Mouse (Mus musculus) forebrain, embryonic 15.5 days (tissue): ENCODE data around the gene Ccdc28b. TPM values are rescaled to one million over a fixed set of nuclear protein-coding genes. Genes with fewer than 3 reads are reported as not detected.

Experiments
- ATAC-seq: fragments of 200-750 bp; cut with Nextera tagmentation; replicated peaks from 2 replicates; pipeline ENCODE4 v1.8.0; 2017; ENCODE audit warnings: mild to moderate bottlenecking, moderate TSS enrichment, moderate library complexity
- H3K27ac ChIP-seq: fragments of 300-500 bp; sonication (generic); replicated peaks from 2 replicates; pipeline ENCODE4 v1.5.1; 2015; ENCODE audit warnings: mild to moderate bottlenecking, inconsistent platforms
- H3K27me3 ChIP-seq: fragments of 300-500 bp; sonication (generic); 2 replicates; pipeline ENCODE4 v1.6.1; 2015; ENCODE audit warnings: inconsistent platforms
- H3K36me3 ChIP-seq: fragments of 300-500 bp; sonication (generic); 2 replicates; pipeline ENCODE4 v1.6.1; 2015; ENCODE audit warnings: mild to moderate bottlenecking, inconsistent platforms
- H3K4me1 ChIP-seq: fragments of 300-500 bp; sonication (generic); 2 replicates; pipeline ENCODE4 v1.6.1; 2015; ENCODE audit warnings: inconsistent platforms
- H3K4me2 ChIP-seq: fragments of 300-500 bp; sonication (generic); replicated peaks from 2 replicates; pipeline ENCODE4 v1.6.1; 2015; ENCODE audit warnings: mild to moderate bottlenecking, inconsistent platforms
- H3K4me3 ChIP-seq: fragments of 300-500 bp; sonication (generic); 2 replicates; pipeline ENCODE4 v1.5.1; 2015; ENCODE audit warnings: mild to moderate bottlenecking, inconsistent platforms
- H3K9ac ChIP-seq: fragments of 300-500 bp; sonication (generic); replicated peaks from 2 replicates; pipeline ENCODE4 v1.6.1; 2015; ENCODE audit warnings: mild to moderate bottlenecking, inconsistent platforms
- H3K9me3 ChIP-seq: fragments of 300-500 bp; sonication (generic); 2 replicates; pipeline ENCODE4 v1.6.1; 2016; ENCODE audit warnings: inconsistent platforms
- WGBS: fragments of 180-500 bp; shearing (Covaris S2); methylation state at CpG from one replicate; pipeline ENCODE4 v1.1.7; 2015; ENCODE audit warnings: mixed read lengths; 5-methylcytosine and 5-hydroxymethylcytosine counted together
- polyA plus RNA-seq: library from polyadenylated mRNA; unstranded; fragments of >200 nt; fragmentation: Nextera tagmentation; extraction: Ambion mirVana; gene quantifications from 2 replicates; pipeline ENCODE4 v1.2.1, GENCODE M21; 2015

The Ccdc28b gene
- polyA plus RNA-seq, 1 experiment from 2014 or later: 124 TPM

DNA sequence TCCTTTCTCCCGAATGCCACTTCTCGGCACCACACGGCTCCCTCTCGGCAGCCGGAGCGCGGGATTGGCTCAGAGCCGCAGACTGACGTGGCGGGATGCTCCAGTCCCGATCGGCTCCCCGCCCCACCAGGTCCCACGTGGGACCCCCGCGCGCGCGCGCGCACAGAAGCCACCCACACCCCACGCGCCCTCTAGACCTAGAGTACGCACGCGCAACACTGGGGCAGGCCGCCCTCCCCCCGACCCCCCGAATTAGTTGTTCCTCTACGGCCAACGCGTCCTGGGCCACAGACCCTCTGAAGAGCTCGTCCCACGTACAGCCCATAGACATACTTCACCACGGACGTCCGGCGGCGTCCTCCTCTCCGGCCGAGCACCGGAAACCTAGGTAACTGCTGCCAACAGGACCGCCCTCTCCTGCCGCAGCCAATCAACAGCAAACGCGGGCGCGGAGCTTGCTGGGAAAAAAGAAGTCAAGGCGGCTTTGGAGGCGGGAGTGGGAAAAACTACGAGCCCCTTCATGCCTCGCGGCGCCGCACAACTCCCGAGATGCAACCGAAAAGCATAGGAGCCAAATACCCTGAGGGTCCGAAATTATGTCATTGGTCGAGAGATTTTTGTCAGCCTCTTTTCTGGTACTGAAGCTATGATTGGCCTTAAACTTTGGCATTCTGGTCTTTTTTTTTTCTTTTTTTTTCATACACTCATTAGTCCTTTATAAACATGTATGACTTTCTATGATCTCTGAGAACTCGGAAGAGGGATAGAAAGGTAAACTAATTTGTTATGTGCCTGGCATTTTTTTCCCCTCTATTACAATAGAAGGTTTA, 17.1 kb upstream of the Ccdc28b start, which contains the start of gene Txlna:
Gene Txlna, minus strand, starts transcription at position 428 of the 830 bp plus-strand sequence.
- H3K27ac ChIP-seq: peak within 1 kb of the TSS; percentile 95

DNA sequence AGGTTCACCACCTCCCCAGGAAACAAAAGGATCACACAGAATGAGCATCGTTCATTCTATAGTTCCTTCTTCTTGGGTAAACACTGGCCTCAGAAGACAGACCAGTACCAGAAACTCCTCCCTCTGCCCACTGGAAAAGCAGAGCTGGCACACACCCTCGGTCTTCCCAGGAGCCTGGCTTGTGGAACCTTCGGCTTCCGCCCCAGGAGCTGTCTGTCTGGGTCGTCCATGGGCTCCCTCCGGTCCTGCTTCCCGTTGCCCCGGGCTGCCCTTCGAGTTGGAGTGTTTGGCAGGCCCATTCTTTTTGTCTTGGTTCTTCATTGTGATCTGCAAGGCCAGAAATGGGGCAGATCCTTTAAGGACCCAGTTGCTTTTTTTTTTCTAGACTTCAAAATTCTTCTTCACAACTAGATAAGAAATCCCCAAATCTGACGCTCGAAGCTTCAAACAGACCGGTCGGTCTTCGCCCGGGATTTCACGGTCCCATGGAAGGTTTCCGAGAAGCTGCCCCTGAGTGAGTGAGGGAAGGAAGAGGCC, 16.4 kb upstream of the Ccdc28b start:
- peak overlapping the region; percentile 74 for H3K9ac ChIP-seq
- peak overlapping the region; percentile 95 for H3K27ac ChIP-seq
- H3K9me3 ChIP-seq: no peaks in the 10 kb centered on the region
- H3K27me3 ChIP-seq: no peaks in the 10 kb centered on the region
- peak overlapping the region; percentile 66 for H3K4me3 ChIP-seq
- peaks cover 36% of the 10 kb centered on the region for H3K36me3 ChIP-seq
- ATAC-seq: 0 out of 2 replicates have a peak, but pooled peaks have one; percentile 10
- H3K4me2 ChIP-seq: peak overlapping the region; percentile 90
- WGBS: 2% methylated on average over 17 of the region's 17 CpGs
- H3K4me1 ChIP-seq: peaks cover 38% of the 10 kb centered on the region

More for the DNA sequence above, 17.1 kb upstream of the Ccdc28b start, which contains the start of gene Txlna:
- peaks cover 38% of the 10 kb centered on the region for H3K4me1 ChIP-seq
- H3K4me3 ChIP-seq: peak within 1 kb of the TSS; percentile 66
- H3K36me3 ChIP-seq: peaks cover 38% of the 10 kb centered on the region
- H3K9ac ChIP-seq: peak within 1 kb of the TSS; percentile 74
- no peaks in the 10 kb centered on the region for H3K9me3 ChIP-seq
- under 1% methylated on average over 60 of the region's 60 CpGs for WGBS
- H3K27me3 ChIP-seq: no peaks in the 10 kb centered on the region
- H3K4me2 ChIP-seq: peak within 1 kb of the TSS; percentile 90
- ATAC-seq: peak; percentile 95

DNA sequence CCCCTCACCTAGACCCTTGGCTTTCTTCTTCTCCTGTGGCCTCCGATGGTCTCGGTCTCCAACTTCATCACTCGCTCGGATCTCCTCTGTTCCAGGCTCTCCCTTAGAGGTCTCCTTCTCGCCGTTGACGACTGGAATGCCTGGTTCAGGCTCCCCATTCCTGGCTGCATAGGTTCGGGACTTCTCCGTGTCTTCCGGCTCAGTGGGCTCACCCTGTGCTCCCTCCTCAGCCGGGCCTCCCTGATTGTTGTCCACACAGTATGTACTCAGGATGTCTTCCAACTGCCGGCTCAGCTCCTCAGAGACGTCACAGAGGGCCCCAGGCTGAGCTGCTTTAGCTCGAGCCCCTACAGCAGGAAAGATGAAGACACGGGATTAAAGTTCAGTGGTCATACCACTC, 15.5 kb upstream of the Ccdc28b start:
- peaks cover 42% of the 10 kb centered on the region for H3K36me3 ChIP-seq
- peak overlapping the region; percentile 66 for H3K4me3 ChIP-seq
- no peaks in the 10 kb centered on the region for H3K9me3 ChIP-seq
- WGBS: 83% methylated on average over 15 of the region's 15 CpGs
- ATAC-seq: no peak
- H3K27me3 ChIP-seq: no peaks in the 10 kb centered on the region
- H3K4me1 ChIP-seq: peaks cover 38% of the 10 kb centered on the region
- H3K9ac ChIP-seq: peak overlapping the region; percentile 74
- H3K4me2 ChIP-seq: peak overlapping the region; percentile 90
- H3K27ac ChIP-seq: no peak overlapping the region

DNA sequence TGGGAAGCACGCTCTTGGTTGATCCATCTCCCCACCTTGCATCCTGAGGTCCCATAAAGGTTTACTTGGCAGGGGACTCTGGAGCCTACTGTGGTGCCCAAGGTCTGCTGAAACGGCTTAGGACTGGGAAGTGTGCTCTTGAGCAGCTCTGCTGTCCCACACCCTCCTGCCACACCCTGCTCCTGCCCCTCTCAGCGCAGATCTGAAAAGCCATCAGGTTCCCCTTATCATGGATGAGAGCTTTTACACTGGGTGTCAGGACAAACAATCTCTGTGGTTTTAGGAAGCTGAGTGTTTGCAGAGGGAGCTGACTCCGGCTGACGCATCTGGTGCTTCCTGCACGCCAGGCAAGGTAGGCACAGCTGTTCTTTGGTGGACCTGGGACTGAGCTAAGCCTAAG, 10.1 kb upstream of the Ccdc28b start:
- H3K4me2 ChIP-seq: no peak overlapping the region
- ATAC-seq: no peak
- WGBS: 98% methylated on average over 6 of the region's 6 CpGs
- peaks cover 90% of the 10 kb centered on the region for H3K36me3 ChIP-seq
- H3K27ac ChIP-seq: no peak overlapping the region
- no peaks in the 10 kb centered on the region for H3K9me3 ChIP-seq
- H3K4me3 ChIP-seq: no peak overlapping the region
- no peak overlapping the region for H3K9ac ChIP-seq
- H3K27me3 ChIP-seq: no peaks in the 10 kb centered on the region
- peaks cover 24% of the 10 kb centered on the region for H3K4me1 ChIP-seq

DNA sequence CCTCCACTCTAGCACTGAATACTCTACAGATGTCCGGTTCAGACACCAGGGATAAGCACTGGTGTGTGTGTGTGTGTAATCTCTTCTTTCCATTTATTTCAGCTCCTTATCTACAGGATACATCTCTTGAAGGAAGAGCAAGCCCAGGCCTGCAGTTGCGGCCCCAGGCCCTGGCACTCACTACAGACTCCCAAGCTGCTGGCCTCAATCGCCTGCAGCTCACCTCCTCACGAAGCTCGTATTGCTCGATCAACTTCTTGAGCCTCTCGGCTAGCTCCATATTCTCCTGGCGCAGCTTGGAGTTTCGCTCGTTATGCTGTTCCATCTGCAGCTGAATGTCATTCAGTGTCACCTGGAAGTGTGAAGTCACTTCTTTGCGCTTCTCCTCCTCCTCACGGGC, 8.1 kb upstream of the Ccdc28b start:
- Histone ChIP-seq H3K9ac (no peak overlapping the region), H3K9me3 (no peaks in the 10 kb centered on the region), H3K36me3 (peaks cover 94% of the 10 kb centered on the region), H3K4me1 (peaks cover 8% of the 10 kb centered on the region), H3K27me3 (no peaks in the 10 kb centered on the region), H3K4me2 (no peak overlapping the region), H3K27ac (no peak overlapping the region), H3K4me3 (no peak overlapping the region)
- no peak for ATAC-seq
- 89% methylated on average over 12 of the region's 12 CpGs for WGBS

DNA sequence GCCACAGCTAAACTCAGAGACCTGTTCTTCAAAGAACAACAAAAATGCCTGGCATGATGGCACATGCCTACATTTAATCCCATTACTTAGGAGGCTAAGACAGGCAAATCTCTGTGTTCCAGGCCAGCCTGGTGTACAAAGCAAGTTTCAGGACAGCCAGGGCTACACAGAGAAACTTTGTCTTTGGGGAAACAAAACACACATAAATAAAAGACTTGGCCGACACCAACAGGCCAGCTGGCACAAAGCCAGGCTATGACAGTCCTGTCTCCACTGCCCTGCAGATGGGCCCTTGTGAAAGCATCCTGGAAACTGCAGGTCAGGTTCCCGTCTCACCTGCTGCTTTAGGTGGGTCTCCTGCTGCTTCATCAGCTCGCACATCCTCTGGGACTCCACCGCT, 7.2 kb upstream of the Ccdc28b start:
- Histone ChIP-seq H3K4me3 (no peak overlapping the region), H3K9me3 (no peaks in the 10 kb centered on the region), H3K4me1 (peaks cover 7% of the 10 kb centered on the region), H3K9ac (no peak overlapping the region), H3K36me3 (peaks cover 94% of the 10 kb centered on the region), H3K4me2 (no peak overlapping the region), H3K27me3 (no peaks in the 10 kb centered on the region), H3K27ac (no peak overlapping the region)
- ATAC-seq: no peak
- 66% methylated on average over 4 of the region's 4 CpGs for WGBS

DNA sequence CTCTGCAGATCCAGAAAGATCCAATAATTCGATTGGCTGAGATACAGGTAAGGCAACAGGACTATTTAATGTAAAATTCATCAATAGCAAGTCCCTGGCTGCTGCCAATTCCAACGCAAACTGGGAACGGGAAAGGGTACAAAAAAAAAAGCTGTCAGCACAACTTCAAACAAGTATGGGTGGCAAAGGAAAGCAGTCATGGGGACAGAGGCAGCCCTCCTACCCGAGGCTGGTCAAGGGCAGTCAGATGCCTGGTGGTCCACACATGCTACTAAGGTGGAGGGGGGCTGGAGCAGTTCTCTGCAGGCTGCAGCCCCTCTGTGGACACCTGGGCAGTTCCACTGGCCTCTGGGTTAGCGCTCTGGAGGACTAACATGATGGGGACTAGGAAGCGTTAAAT, 2.3 kb upstream of the Ccdc28b start:
- Histone ChIP-seq H3K36me3 (peaks cover 49% of the 10 kb centered on the region), H3K4me3 (no peak overlapping the region), H3K9me3 (no peaks in the 10 kb centered on the region), H3K4me1 (peaks cover 35% of the 10 kb centered on the region), H3K4me2 (no peak overlapping the region), H3K27me3 (no peaks in the 10 kb centered on the region), H3K27ac (no peak overlapping the region), H3K9ac (no peak overlapping the region)
- ATAC-seq: no peak
- 78% methylated on average over 6 of the region's 6 CpGs for WGBS

DNA sequence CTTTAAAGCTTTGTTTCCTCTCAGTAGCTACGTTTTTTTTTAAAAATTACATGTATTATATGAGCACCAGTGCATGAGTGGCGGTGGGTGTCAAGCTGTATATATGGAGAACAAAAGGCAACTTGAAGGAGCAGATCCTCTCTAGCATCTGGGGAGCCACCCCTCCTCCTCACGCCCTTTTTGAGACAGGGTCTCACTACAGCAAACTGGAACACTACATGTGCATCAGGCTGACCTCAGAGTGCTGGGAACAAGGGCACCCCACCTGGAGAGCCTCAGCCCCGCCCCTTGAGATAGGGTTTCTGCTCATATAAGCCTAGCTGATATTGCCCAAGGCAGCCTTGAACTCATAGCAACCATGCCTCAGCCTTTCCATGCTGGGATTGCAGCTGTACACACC, 1.7 kb upstream of the Ccdc28b start:
- peaks cover 32% of the 10 kb centered on the region for H3K4me1 ChIP-seq
- no peak for ATAC-seq
- 47% methylated on average over 4 of the region's 4 CpGs for WGBS
- H3K27me3 ChIP-seq: no peaks in the 10 kb centered on the region
- H3K36me3 ChIP-seq: peaks cover 44% of the 10 kb centered on the region
- peak overlapping the region; percentile 93 for H3K27ac ChIP-seq
- H3K4me2 ChIP-seq: peak overlapping the region; percentile 72; the same call in 1 of the 2 replicates
- no peak overlapping the region for H3K9ac ChIP-seq
- no peaks in the 10 kb centered on the region for H3K9me3 ChIP-seq
- no peak overlapping the region for H3K4me3 ChIP-seq

DNA sequence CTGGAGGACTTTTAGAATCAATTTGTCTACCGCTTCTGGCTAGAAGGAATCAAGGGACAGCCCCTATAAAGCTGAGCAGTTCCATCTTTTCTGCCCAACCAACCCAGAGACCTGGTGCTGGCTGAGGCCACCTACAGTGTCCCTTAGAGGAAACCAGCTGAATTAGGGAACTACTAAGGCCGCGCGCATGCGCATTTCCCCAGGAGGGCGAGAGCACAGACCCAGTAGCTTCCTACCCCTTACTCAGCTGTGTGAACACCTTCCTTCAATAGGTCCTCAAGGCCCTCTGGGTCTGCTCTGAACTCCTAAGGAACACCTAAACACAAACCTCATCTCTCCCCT, 1.3 kb upstream of the Ccdc28b start:
- Histone ChIP-seq H3K4me2 (peak overlapping the region; percentile 72), H3K27ac (peak overlapping the region; percentile 93), H3K27me3 (no peaks in the 10 kb centered on the region), H3K9ac (peak overlapping the region; percentile 94; the same call in 1 of the 2 replicates), H3K9me3 (no peaks in the 10 kb centered on the region), H3K4me1 (peaks cover 32% of the 10 kb centered on the region), H3K4me3 (peak overlapping the region; percentile 76), H3K36me3 (peaks cover 39% of the 10 kb centered on the region)
- peak; percentile 21; the same call in 1 of the 2 replicates for ATAC-seq
- 0% methylated on average over 6 of the region's 6 CpGs for WGBS

DNA sequence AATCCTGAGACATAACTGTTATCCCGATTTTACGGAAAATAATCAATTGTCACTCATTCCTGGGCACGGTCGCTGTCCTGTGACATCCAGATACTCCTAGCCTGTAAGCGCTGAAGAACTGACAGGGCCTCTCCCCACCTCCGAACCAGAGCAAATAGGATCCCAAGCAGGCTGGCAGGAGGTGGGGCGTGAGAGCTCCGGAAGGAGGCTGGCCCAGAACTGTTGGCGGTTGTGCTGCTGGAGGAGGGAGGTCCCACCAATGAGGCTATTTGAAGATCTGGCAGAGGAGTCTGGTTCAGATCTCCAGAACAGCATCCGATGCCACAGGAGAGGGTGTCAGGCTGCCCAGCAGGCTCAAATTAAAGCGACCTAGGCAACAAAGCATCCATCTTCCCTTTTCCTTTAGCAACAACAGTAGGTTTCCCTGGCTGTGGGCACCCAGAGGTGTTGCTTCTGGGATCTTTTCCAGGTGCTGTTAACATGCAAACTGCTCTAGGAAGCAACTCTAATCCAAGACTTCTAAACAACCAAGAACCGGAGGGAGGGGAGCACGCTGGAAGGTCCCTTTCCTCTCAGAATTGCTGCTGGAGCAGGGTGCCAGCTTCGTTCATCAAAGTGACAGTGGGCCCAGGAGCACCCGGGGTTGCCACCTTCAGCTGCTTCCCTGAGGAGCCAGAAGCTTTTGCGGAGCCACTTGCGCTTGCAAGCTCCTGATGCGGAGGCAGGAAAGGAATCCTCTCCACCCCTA, 708 bp upstream of the Ccdc28b start:
- WGBS: under 1% methylated on average over 18 of the region's 18 CpGs
- peak; percentile 96 for ATAC-seq
- Histone ChIP-seq H3K9me3 (no peaks in the 10 kb centered on the region), H3K9ac (peak overlapping the region; percentile 94), H3K36me3 (peaks cover 35% of the 10 kb centered on the region), H3K4me2 (peak overlapping the region; percentile 72), H3K27ac (peak overlapping the region; percentile 93), H3K4me3 (peak overlapping the region; percentile 76), H3K27me3 (no peaks in the 10 kb centered on the region), H3K4me1 (peaks cover 32% of the 10 kb centered on the region)

DNA sequence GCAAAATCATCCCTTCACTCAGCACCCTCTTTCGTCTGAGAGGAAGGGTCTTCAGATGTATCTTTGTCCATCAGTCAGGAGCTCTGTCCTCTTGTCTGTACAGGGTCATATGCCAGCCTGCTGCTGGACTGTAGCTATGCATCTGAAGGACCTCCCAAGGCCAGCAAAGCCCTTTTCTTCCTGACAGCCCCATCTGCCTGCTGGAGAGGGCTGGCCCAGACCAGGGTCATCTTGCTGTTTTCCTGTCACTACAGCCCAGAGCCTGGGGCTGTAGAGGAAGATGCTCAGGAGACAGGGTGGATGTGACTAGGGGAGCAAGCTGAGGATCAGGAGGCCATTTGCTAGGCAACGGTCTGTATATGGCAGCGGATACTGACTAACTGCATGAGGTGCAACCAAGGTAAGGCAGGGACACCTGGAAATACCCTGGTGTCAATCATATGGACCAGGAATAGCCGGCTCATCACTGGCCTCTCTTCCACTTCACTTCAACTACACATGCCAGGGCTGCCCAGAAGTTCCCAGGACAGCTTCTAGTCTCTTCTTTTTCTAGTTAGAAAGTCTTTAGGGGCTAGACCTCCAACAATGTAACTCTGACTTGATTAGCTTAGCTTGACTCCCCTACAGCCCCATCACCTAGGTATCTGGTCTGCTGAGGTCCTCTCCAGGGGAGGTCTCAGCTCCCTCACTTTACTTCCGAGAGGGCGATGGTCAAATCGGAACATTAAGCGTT, 778 bp downstream of the Ccdc28b start:
- H3K9ac ChIP-seq: peak overlapping the region; percentile 94
- peak overlapping the region; percentile 76 for H3K4me3 ChIP-seq

More for the DNA sequence above, 778 bp downstream of the Ccdc28b start:
- 18% methylated on average over 8 of the region's 8 CpGs for WGBS
- ATAC-seq: no peak
- peak overlapping the region; percentile 72 for H3K4me2 ChIP-seq
- H3K27me3 ChIP-seq: no peaks in the 10 kb centered on the region
- H3K27ac ChIP-seq: peak overlapping the region; percentile 93
- H3K4me1 ChIP-seq: peaks cover 38% of the 10 kb centered on the region
- peaks cover 20% of the 10 kb centered on the region for H3K36me3 ChIP-seq
- H3K9me3 ChIP-seq: no peaks in the 10 kb centered on the region
